Mouse (Mus musculus): ENCODE results near the gene Abi2. TPM values are rescaled to one million over a fixed set of nuclear protein-coding genes. Genes with fewer than 3 reads are reported as not detected.
"Not testable (repeated sequence)": the region's sequence is repeated elsewhere in the genome, so short reads cannot be mapped to it uniquely, and the experiment has no call there.

Abi2 gene
- polyA plus RNA-seq, 1 experiment from 2014 or later, result 10.5 TPM

GRCm38 (mm10) chr1:60428341-60428740, 18.9 kb downstream of the Abi2 start:
- Histone ChIP-seq H3K9ac (ENCODE audit: low read depth, low read length) (no peak overlapping the region), H3K4me1 (ENCODE audit: control insufficient read depth, insufficient read depth, low read length) (no peaks in the 10 kb centered on the region), H3K4me3 (ENCODE audit: low read length) (no peak overlapping the region), H3K27me3 (replicated peaks; ENCODE audit: control insufficient read depth, insufficient read depth, low read length) (no peaks in the 10 kb centered on the region), H3K36me3 (ENCODE audit: control insufficient read depth, insufficient read depth, low read length) (no peaks in the 10 kb centered on the region), H3K9me3 (ENCODE audit: control insufficient read depth, low read length) (no peaks in the 10 kb centered on the region), H3K27ac (ENCODE audit: low read length) (no peak overlapping the region), H3K4me2 (ENCODE audit: low read depth, low read length) (no peak overlapping the region)
- ATAC-seq, result no peak
- 86% methylated on average over 2 of the region's 2 CpGs for whole genome bisulfite sequencing

DNA sequence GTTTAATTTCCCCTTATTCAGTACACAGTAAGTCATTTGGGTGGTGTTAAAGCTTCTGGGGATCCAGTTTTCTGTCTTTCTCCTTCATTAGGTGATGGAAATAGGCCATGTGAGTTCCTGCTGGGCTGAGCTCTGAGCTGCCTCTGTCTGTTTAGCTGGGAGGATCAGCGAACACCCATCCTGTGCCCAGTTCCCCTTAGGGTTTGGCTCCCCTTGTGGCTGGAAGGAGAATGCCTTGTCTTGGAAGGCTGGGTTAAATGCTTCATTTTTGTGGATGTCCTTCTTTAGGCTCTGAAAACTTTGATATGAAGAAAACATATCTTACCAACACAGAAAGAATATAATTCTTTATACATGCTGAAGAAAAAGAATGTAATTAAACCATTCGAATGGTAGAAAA, 19.5 kb downstream of the Abi2 start:
- WGBS, result 73% methylated on average over 2 of the region's 2 CpGs
- Histone ChIP-seq H3K27me3 (replicated peaks; ENCODE audit: control insufficient read depth, insufficient read depth, low read length) (no peaks in the 10 kb centered on the region), H3K9me3 (ENCODE audit: control insufficient read depth, low read length) (no peaks in the 10 kb centered on the region), H3K36me3 (ENCODE audit: control insufficient read depth, insufficient read depth, low read length) (no peaks in the 10 kb centered on the region), H3K27ac (ENCODE audit: low read length) (no peak overlapping the region), H3K4me1 (ENCODE audit: control insufficient read depth, insufficient read depth, low read length) (no peaks in the 10 kb centered on the region), H3K9ac (ENCODE audit: low read depth, low read length) (no peak overlapping the region), H3K4me2 (ENCODE audit: low read depth, low read length) (no peak overlapping the region), H3K4me3 (ENCODE audit: low read length) (no peak overlapping the region)
- ATAC-seq, result no peak

GRCm38 (mm10) chr1:60431531-60431930, 22.1 kb downstream of the Abi2 start:
- Histone ChIP-seq H3K27me3 (replicated peaks; ENCODE audit: control insufficient read depth, insufficient read depth, low read length) (no peaks in the 10 kb centered on the region), H3K27ac (ENCODE audit: low read length) (no peak overlapping the region), H3K9ac (ENCODE audit: low read depth, low read length) (no peak overlapping the region), H3K4me3 (ENCODE audit: low read length) (no peak overlapping the region), H3K36me3 (ENCODE audit: control insufficient read depth, insufficient read depth, low read length) (no peaks in the 10 kb centered on the region), H3K4me2 (ENCODE audit: low read depth, low read length) (no peak overlapping the region), H3K9me3 (ENCODE audit: control insufficient read depth, low read length) (no peaks in the 10 kb centered on the region), H3K4me1 (ENCODE audit: control insufficient read depth, insufficient read depth, low read length) (no peaks in the 10 kb centered on the region)
- WGBS, result 92% methylated on average over 5 of the region's 5 CpGs
- no peak for ATAC-seq

DNA sequence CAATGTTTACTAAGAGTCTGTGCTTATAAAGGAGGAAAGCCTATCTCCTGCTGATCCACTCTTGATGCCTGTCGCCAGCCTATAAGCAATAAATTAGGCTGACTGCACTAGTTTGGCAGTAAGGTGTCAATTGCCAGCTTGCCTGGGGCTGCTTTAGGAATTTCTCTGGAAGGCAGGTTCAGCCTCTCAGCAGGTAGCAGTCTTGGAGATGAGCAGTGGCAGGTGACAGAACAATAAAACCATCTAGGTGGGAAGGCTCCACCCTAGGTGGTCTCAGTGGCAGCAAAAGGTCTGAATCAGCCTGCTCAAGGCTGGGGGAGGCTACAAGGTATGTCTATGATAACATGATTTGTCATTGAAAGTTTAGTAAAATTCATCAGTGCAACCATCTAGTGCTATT, 23.1 kb downstream of the Abi2 start:
- no peak overlapping the region for H3K9ac ChIP-seq (ENCODE audit: low read depth, low read length)
- no peaks in the 10 kb centered on the region for H3K4me1 ChIP-seq (ENCODE audit: control insufficient read depth, insufficient read depth, low read length)
- no peak for ATAC-seq

DNA sequence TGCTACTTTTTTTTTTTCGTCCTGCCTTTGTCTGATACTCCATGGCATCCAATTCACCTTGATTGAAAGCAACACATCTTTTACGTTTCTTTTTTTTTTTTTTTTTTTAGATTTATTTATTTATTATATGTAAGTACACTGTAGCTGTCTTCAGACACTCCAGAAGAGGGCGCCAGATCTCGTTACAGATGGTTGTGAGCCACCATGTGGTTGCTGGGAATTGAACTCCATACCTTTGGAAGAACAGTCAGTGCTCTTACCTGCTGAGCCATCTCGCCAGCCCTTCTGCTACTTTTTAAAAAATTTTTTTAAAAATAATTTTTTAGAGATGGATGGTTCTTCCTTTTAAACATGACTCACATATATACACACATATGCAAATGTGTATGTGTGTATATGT, 32.0 kb downstream of the Abi2 start:
- not testable (repeated sequence) for H3K4me2 ChIP-seq (ENCODE audit: low read depth, low read length); H3K36me3 ChIP-seq (ENCODE audit: control insufficient read depth, insufficient read depth, low read length); H3K27me3 ChIP-seq (replicated peaks; ENCODE audit: control insufficient read depth, insufficient read depth, low read length); H3K9ac ChIP-seq (ENCODE audit: low read depth, low read length); H3K27ac ChIP-seq (ENCODE audit: low read length); ATAC-seq; H3K4me3 ChIP-seq (ENCODE audit: low read length); H3K9me3 ChIP-seq (ENCODE audit: control insufficient read depth, low read length); H3K4me1 ChIP-seq (ENCODE audit: control insufficient read depth, insufficient read depth, low read length)
- 84% methylated on average over 5 of the region's 5 CpGs for WGBS

More for the DNA sequence above, 23.1 kb downstream of the Abi2 start:
- Histone ChIP-seq H3K27me3 (replicated peaks; ENCODE audit: control insufficient read depth, insufficient read depth, low read length) (no peaks in the 10 kb centered on the region), H3K36me3 (ENCODE audit: control insufficient read depth, insufficient read depth, low read length) (no peaks in the 10 kb centered on the region), H3K4me2 (ENCODE audit: low read depth, low read length) (no peak overlapping the region), H3K4me3 (ENCODE audit: low read length) (no peak overlapping the region), H3K27ac (ENCODE audit: low read length) (no peak overlapping the region), H3K9me3 (ENCODE audit: control insufficient read depth, low read length) (no peaks in the 10 kb centered on the region)
- WGBS, result 10% methylated on average over 1 of the region's 1 CpGs

DNA sequence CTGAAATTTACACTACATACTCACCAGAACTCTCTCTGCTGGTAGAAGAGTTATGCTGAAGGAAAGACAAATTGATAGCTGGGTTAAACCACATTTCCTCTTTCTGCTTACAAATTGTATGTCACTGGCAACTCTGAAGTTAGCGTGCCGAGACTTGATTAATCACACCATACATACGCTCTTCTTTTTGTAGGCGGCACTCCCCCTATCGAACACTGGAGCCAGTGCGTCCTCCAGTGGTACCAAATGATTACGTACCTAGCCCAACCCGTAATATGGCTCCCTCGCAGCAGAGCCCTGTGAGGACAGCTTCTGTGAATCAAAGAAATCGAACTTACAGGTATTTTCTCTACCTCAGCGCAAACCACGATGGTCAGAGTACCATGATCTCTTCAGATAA, 37.6 kb downstream of the Abi2 start:
- H3K4me2 ChIP-seq (ENCODE audit: low read depth, low read length), result no peak overlapping the region
- no peaks in the 10 kb centered on the region for H3K4me1 ChIP-seq (ENCODE audit: control insufficient read depth, insufficient read depth, low read length)
- no peak overlapping the region for H3K9ac ChIP-seq (ENCODE audit: low read depth, low read length)
- ATAC-seq, result no peak
- H3K27ac ChIP-seq (ENCODE audit: low read length), result no peak overlapping the region
- no peaks in the 10 kb centered on the region for H3K27me3 ChIP-seq (replicated peaks; ENCODE audit: control insufficient read depth, insufficient read depth, low read length)
- WGBS, result 79% methylated on average over 12 of the region's 12 CpGs
- no peak overlapping the region for H3K4me3 ChIP-seq (ENCODE audit: low read length)
- no peaks in the 10 kb centered on the region for H3K9me3 ChIP-seq (ENCODE audit: control insufficient read depth, low read length)
- H3K36me3 ChIP-seq (ENCODE audit: control insufficient read depth, insufficient read depth, low read length), result peaks cover 4% of the 10 kb centered on the region

DNA sequence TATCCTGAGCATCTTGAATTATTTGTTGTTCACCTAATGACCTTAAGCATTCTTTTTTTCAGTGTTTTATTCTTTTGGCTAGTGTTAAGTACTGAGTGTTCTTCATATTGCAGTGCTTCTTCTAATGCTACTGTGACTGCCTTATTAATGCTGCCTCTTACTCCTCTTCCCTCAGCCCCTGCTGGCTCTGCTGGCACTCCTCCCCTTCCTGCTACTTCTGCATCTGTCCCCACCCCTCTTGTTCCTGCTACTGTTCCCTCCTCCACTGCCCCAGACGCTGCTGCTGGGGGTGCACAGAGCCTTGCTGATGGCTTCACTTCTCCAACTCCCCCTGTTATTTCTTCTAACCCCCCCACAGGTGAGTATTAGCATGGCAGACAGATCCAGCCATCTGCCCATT, 40.5 kb downstream of the Abi2 start:
- H3K27me3 ChIP-seq (replicated peaks; ENCODE audit: control insufficient read depth, insufficient read depth, low read length), result no peaks in the 10 kb centered on the region
- no peak overlapping the region for H3K27ac ChIP-seq (ENCODE audit: low read length)
- H3K4me3 ChIP-seq (ENCODE audit: low read length), result no peak overlapping the region
- no peaks in the 10 kb centered on the region for H3K9me3 ChIP-seq (ENCODE audit: control insufficient read depth, low read length)
- ATAC-seq, result no peak
- 35% methylated on average over 1 of the region's 1 CpGs for WGBS
- H3K4me1 ChIP-seq (ENCODE audit: control insufficient read depth, insufficient read depth, low read length), result no peaks in the 10 kb centered on the region
- H3K4me2 ChIP-seq (ENCODE audit: low read depth, low read length), result no peak overlapping the region
- no peak overlapping the region for H3K9ac ChIP-seq (ENCODE audit: low read depth, low read length)
- H3K36me3 ChIP-seq (ENCODE audit: control insufficient read depth, insufficient read depth, low read length), result peaks cover 4% of the 10 kb centered on the region

- Histone ChIP-seq H3K27me3 (replicated peaks; ENCODE audit: control insufficient read depth, insufficient read depth, low read length) (no peaks in the 10 kb centered on the region), H3K27ac (ENCODE audit: low read length) (no peak overlapping the region), H3K4me1 (ENCODE audit: control insufficient read depth, insufficient read depth, low read length) (no peaks in the 10 kb centered on the region), H3K9ac (ENCODE audit: low read depth, low read length) (no peak overlapping the region), H3K4me3 (ENCODE audit: low read length) (no peak overlapping the region), H3K9me3 (ENCODE audit: control insufficient read depth, low read length) (no peaks in the 10 kb centered on the region), H3K36me3 (ENCODE audit: control insufficient read depth, insufficient read depth, low read length) (no peaks in the 10 kb centered on the region), H3K4me2 (ENCODE audit: low read depth, low read length) (no peak overlapping the region)
- ATAC-seq, result no peak
- WGBS, result 85% methylated on average over 1 of the region's 1 CpGs
Measured at GRCm38 (mm10) chr1:60460623-60461022, 51.2 kb downstream of the Abi2 start.

DNA sequence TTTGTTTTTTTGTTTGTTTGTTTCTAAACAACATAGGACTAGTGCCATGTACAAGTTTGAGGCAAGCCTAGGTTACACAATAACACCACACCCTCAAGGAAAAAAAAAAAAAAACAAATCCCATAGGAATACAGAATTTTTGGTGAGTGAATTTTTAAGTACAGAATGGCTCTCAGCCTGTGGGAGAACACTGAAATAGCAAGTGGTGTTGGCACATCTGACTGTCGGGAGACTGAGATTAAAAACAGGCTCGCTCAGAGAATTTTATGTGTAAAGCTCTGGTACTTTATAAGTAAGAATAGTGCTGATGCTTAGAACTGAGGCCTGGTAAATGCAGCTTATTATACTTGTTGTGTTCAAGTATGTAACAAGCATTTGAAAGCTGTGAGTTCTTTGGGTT, 60.1 kb downstream of the Abi2 start:
- no peaks in the 10 kb centered on the region for H3K9me3 ChIP-seq (ENCODE audit: control insufficient read depth, low read length)
- H3K4me2 ChIP-seq (ENCODE audit: low read depth, low read length), result no peak overlapping the region
- H3K36me3 ChIP-seq (ENCODE audit: control insufficient read depth, insufficient read depth, low read length), result no peaks in the 10 kb centered on the region
- no peaks in the 10 kb centered on the region for H3K4me1 ChIP-seq (ENCODE audit: control insufficient read depth, insufficient read depth, low read length)
- no peaks in the 10 kb centered on the region for H3K27me3 ChIP-seq (replicated peaks; ENCODE audit: control insufficient read depth, insufficient read depth, low read length)
- H3K4me3 ChIP-seq (ENCODE audit: low read length), result no peak overlapping the region
- WGBS, result 86% methylated on average over 2 of the region's 2 CpGs
- H3K9ac ChIP-seq (ENCODE audit: low read depth, low read length), result no peak overlapping the region
- ATAC-seq, result no peak
- no peak overlapping the region for H3K27ac ChIP-seq (ENCODE audit: low read length)

- Histone ChIP-seq H3K4me1 (ENCODE audit: control insufficient read depth, insufficient read depth, low read length) (no peaks in the 10 kb centered on the region), H3K9ac (ENCODE audit: low read depth, low read length) (no peak overlapping the region), H3K36me3 (ENCODE audit: control insufficient read depth, insufficient read depth, low read length) (no peaks in the 10 kb centered on the region), H3K27me3 (replicated peaks; ENCODE audit: control insufficient read depth, insufficient read depth, low read length) (no peaks in the 10 kb centered on the region), H3K27ac (ENCODE audit: low read length) (no peak overlapping the region), H3K4me2 (ENCODE audit: low read depth, low read length) (no peak overlapping the region), H3K9me3 (ENCODE audit: control insufficient read depth, low read length) (no peaks in the 10 kb centered on the region), H3K4me3 (ENCODE audit: low read length) (no peak overlapping the region)
- 89% methylated on average over 7 of the region's 7 CpGs for WGBS
- no peak for ATAC-seq
Measured at GRCm38 (mm10) chr1:60470541-60470940, 61.1 kb downstream of the Abi2 start.

All from intestine, embryonic 16.5 days (tissue).